Mouse (Mus musculus) kidney, adult 2 months (tissue): ENCODE measurements at regions not wholly inside any gene's neighbourhood (a gene's known extent, or its start where the extent isn't known, plus 50 kb on each side); places are given as distances from the start of the nearest gene placed in this dataset.

Experiments
- CTCF ChIP-seq: fragments of 200-500 bp; conservative IDR thresholded peaks from 2 replicates; pipeline ENCODE4 v1.5.1; 2011; ENCODE audit warnings: low read depth, mild to moderate bottlenecking, control low read depth, low read length, moderate library complexity, mixed read lengths; ENCODE audit not compliant: insufficient read depth, insufficient read length
- POLR2A ChIP-seq: fragments of 200-500 bp; IDR thresholded peaks from one replicate; pipeline ENCODE4 v1.6.1; 2011; ENCODE audit warnings: low read depth, low read length, control low read depth

- no peak for TF ChIP-seq POLR2A
- TF ChIP-seq CTCF = no peak
These were observed 68.7 kb upstream of the Tnfsf11 start for GRCm38 (mm10) chr14:78376591-78376990.
